Mouse (Mus musculus) liver, adult 2 months (tissue): ENCODE data around the gene Tnfsfm13.

Experiments
- CTCF ChIP-seq: fragments of 200-500 bp; IDR thresholded peaks from 2 replicates; pipeline ENCODE4 v1.5.1; 2011; ENCODE audit warnings: low read depth, low read length, control low read depth
- POLR2A ChIP-seq: fragments of 200-500 bp; IDR thresholded peaks from 2 replicates; pipeline ENCODE4 v1.6.1; 2011; ENCODE audit warnings: low read length, control low read depth; ENCODE audit not compliant: insufficient read depth; ENCODE audit errors: extremely low read depth

DNA sequence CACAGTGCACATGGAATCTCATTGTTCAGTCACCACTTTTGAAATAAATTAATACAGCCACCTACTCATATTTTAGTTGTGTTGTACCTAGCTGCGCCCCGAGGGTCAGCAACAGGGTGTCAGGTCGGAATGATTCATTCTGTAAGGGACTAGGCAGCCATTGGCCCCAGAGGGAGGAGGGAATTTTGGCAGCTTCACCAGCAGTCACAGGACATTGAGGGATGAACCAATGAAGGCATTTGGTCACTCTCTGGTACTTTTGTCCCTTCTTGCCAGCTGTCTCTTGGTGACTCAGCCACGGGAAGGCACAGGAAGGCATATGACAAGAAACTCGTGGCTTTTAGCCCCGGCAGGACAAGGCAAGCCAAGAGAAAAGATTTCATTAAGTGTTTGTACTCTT, 32.1 kb downstream of the Tnfsfm13 start:
- TF ChIP-seq CTCF, result no peak
- TF ChIP-seq POLR2A, result no peak
